Mouse (Mus musculus) adrenal gland, postnatal 36 days (tissue): ENCODE data around the gene Cd244a. TPM values are rescaled to one million over a fixed set of nuclear protein-coding genes. Genes with fewer than 3 reads are reported as not detected.

ENCODE experiments used
- DNase-seq, 2 experiments: peaks; one replicate each; pipeline ENCODE4 v3.0.0; 2021; ENCODE audit warnings: mixed read lengths in 1 of 2
- microRNA-seq: library from miRNA; unstranded; fragments of <30 nt; microRNA quantifications from one replicate; pipeline ENCODE4 v1.2.0, GENCODE M21; 2021
- total RNA-seq, 2 experiments: library from RNA; stranded (reverse); gene quantifications; 2 replicates each; pipeline ENCODE4 v1.2.3; 2021

Gene Cd244a
- total RNA-seq, 2 experiments from 2014 or later, result 0.40 to 0.63 TPM

- no peak for DNase-seq
Observed at GRCm38 (mm10) chr1:171652734-171653133, 93.7 kb downstream of the Cd244a start, which contains the start of gene Slamf7. Gene Slamf7 (minus strand): TSS chr1:171653035.

GRCm38 (mm10) chr1:171658561-171658991 lies 99.6 kb downstream of the Cd244a start:
- DNase-seq, result peak in 1 of 2 experiments; percentile 9

Small RNA genes within 50 kb of the gene (microRNA-seq; reads per million reads assigned to microRNA genes)
- gene Mir7683, result not detected

Other genes starting within 250 kb of the Cd244a start
- 10 to 100 TPM; 29.1 to 36.9 TPM for gene Dedd, start 230.0 kb upstream of the Cd244a start, total RNA-seq
- 10 to 100 TPM; 79.5 to 79.9 TPM for gene Nit1, start 213.5 kb upstream of the Cd244a start, total RNA-seq
- 100 to 1,000 TPM; 133 to 155 TPM for gene Pfdn2, start 213.5 kb upstream of the Cd244a start, total RNA-seq
- 1 to 10 TPM in 1 of 2 experiments, under 1 TPM in 1; 0.96 to 4.4 TPM for gene Klhdc9, start 198.4 kb upstream of the Cd244a start, total RNA-seq
- gene Nectin4, start 189.1 kb upstream of the Cd244a start, total RNA-seq, result under 1 TPM; 0.23 TPM
- gene Arhgap30, start 170.2 kb upstream of the Cd244a start, total RNA-seq, result 1 to 10 TPM; 2.6 to 3.6 TPM
- gene Usf1, start 147.9 kb upstream of the Cd244a start, total RNA-seq, result 10 to 100 TPM; 54.1 to 72.9 TPM
- 1 to 10 TPM; 1.3 to 3.6 TPM for gene Tstd1, start 140.3 kb upstream of the Cd244a start, total RNA-seq
- 10 to 100 TPM; 39.7 to 51.0 TPM for gene F11r, start 121.7 kb upstream of the Cd244a start, total RNA-seq
- gene Alyref2, start 55.7 kb upstream of the Cd244a start, total RNA-seq, result 1 to 10 TPM; 6.1 to 7.2 TPM
- gene Itln1, start 23.9 kb upstream of the Cd244a start, total RNA-seq, result not detected
- 1 to 10 TPM in 1 of 2 experiments, under 1 TPM in 1; 0.49 to 1.4 TPM for gene Ly9, start 48.2 kb downstream of the Cd244a start, total RNA-seq
- 1 to 10 TPM in 1 of 2 experiments, under 1 TPM in 1; 0.43 to 1.1 TPM for gene Slamf7, start 93.8 kb downstream of the Cd244a start, total RNA-seq
- 1 to 10 TPM; 1.8 to 3.5 TPM for gene Cd48, start 122.8 kb downstream of the Cd244a start, total RNA-seq
- gene Slamf1, start 207.9 kb downstream of the Cd244a start, total RNA-seq, result under 1 TPM; 0.13 to 0.16 TPM